Mouse (Mus musculus) liver, embryonic 12.5 days (tissue): Measurements from ENCODE around the gene Tmem150a. TPM values are rescaled to one million over a fixed set of nuclear protein-coding genes. Genes with fewer than 3 reads are reported as not detected.

Experiments used
- ATAC-seq: fragments of 200-750 bp; cut with Nextera tagmentation; 2 replicates; pipeline ENCODE4 v1.8.0; 2017; ENCODE audit warnings: moderate number of reproducible peaks, mild to moderate bottlenecking, moderate library complexity
- H3K27ac ChIP-seq: fragments of 300-500 bp; sonication (generic); 2 replicates; pipeline ENCODE4 v1.5.1; 2016; ENCODE audit warnings: mild to moderate bottlenecking
- H3K27me3 ChIP-seq: fragments of 300-500 bp; sonication (generic); replicated peaks from 2 replicates; pipeline ENCODE4 v1.6.1; 2016; ENCODE audit warnings: mild to moderate bottlenecking, moderate library complexity
- H3K36me3 ChIP-seq: fragments of 300-500 bp; sonication (generic); 2 replicates; pipeline ENCODE4 v1.6.1; 2016; ENCODE audit warnings: mild to moderate bottlenecking, moderate library complexity
- H3K4me1 ChIP-seq: fragments of 300-500 bp; sonication (generic); 2 replicates; pipeline ENCODE4 v1.6.1; 2016
- H3K4me2 ChIP-seq: fragments of 300-500 bp; sonication (generic); 2 replicates; pipeline ENCODE4 v1.6.1; 2016; ENCODE audit warnings: mild to moderate bottlenecking, moderate library complexity
- H3K4me3 ChIP-seq: fragments of 300-500 bp; sonication (generic); 2 replicates; pipeline ENCODE4 v1.5.1; 2016; ENCODE audit warnings: mild to moderate bottlenecking, moderate library complexity
- H3K9ac ChIP-seq: fragments of 300-500 bp; sonication (generic); 2 replicates; pipeline ENCODE4 v1.6.1; 2016; ENCODE audit warnings: mild to moderate bottlenecking, moderate library complexity
- H3K9me3 ChIP-seq: fragments of 300-500 bp; sonication (generic); replicated peaks from 2 replicates; pipeline ENCODE4 v1.6.1; 2016; ENCODE audit warnings: mild to moderate bottlenecking, moderate library complexity
- WGBS: fragments of 180-500 bp; shearing (Covaris S2); methylation state at CpG from one replicate; pipeline ENCODE4 v1.1.7; 2016; ENCODE audit not compliant: insufficient replicate concordance; 5-methylcytosine and 5-hydroxymethylcytosine counted together
- polyA plus RNA-seq: library from polyadenylated mRNA; unstranded; fragments of >200 nt; fragmentation: Nextera tagmentation; extraction: Ambion mirVana; gene quantifications from 2 replicates; pipeline ENCODE4 v1.2.1, GENCODE M21; 2016

Gene Tmem150a
- polyA plus RNA-seq, 1 experiment from 2014 or later, result 33.1 TPM

GRCm38 (mm10) chr6:72364985-72365384 lies 9.7 kb downstream of the Tmem150a start:
- no peak overlapping the region for H3K27ac ChIP-seq
- no peak overlapping the region for H3K9ac ChIP-seq
- 60% methylated on average over 6 of the region's 6 CpGs for WGBS
- H3K4me3 ChIP-seq, result no peak overlapping the region
- no peak overlapping the region for H3K4me2 ChIP-seq
- no peak for ATAC-seq
- H3K9me3 ChIP-seq, result no peaks in the 10 kb centered on the region
- H3K36me3 ChIP-seq, result peaks cover 30% of the 10 kb centered on the region
- H3K27me3 ChIP-seq, result no peaks in the 10 kb centered on the region
- H3K4me1 ChIP-seq, result peaks cover 41% of the 10 kb centered on the region

DNA sequence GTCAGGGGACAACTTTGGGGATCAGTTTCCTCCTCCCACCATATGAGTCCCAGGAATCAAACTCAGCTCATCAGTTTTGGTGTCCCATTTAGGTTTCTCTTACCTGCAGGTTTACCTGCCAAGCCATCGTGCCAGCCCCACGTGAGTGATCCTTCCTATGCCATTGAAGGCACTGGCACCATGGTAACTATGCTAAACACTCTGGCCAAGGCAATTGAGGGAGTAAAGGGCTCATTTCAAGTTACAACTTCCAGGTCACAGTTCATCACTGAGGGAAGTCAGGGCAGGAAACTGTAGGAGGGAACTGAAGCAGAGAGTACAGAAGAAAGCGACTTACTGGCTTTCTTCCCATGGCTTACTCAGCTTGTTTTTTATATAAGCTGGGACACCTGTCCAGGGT lies 11.1 kb downstream of the Tmem150a start:
- Histone ChIP-seq H3K4me2 (no peak overlapping the region), H3K4me3 (no peak overlapping the region), H3K4me1 (peaks cover 41% of the 10 kb centered on the region), H3K9me3 (no peaks in the 10 kb centered on the region), H3K9ac (no peak overlapping the region), H3K36me3 (peaks cover 20% of the 10 kb centered on the region), H3K27ac (no peak overlapping the region), H3K27me3 (no peaks in the 10 kb centered on the region)
- no peak for ATAC-seq
- 56% methylated on average over 3 of the region's 3 CpGs for WGBS

- no peak within 1 kb of the TSS for H3K4me2 ChIP-seq
- H3K4me1 ChIP-seq, result peaks cover 41% of the 10 kb centered on the region
- H3K9ac ChIP-seq, result no peak within 1 kb of the TSS
- H3K4me3 ChIP-seq, result no peak within 1 kb of the TSS
- ATAC-seq, result no peak
- WGBS, result 66% methylated on average over 4 of the region's 4 CpGs
- no peak within 1 kb of the TSS for H3K27ac ChIP-seq
- H3K9me3 ChIP-seq, result no peaks in the 10 kb centered on the region
- H3K36me3 ChIP-seq, result peaks cover 20% of the 10 kb centered on the region
- no peaks in the 10 kb centered on the region for H3K27me3 ChIP-seq
Measured at GRCm38 (mm10) chr6:72366844-72367443, 11.7 kb downstream of the Tmem150a start, which contains the start of gene Rnf181. Gene Rnf181, minus strand, starts transcription at chr6:72366956.

DNA sequence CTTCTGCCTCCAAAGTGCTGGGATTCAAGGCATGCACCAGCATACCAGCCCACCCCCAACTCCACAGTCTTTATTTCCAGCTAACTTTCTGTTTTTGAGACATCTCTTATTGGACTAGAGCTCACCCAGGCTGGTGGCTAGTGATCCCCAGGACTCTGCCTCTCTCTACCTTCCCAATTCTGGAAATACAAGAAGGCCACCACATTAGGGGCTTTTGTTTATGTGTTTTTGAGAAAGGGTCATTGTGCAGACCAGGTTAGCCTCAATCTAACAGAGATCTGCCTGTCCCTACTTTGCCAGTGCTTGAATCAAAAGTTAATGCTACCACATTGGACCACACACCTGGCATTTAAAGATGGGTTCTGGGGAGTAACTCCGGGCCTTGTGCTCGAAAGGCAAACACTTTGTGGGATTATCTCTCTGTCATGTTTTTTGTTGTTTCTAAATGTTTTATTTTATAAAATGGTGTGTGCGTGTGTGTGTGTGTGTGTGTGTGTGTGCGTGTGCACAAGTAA lies 12.3 kb downstream of the Tmem150a start:
- Histone ChIP-seq H3K9me3 (no peaks in the 10 kb centered on the region), H3K36me3 (peaks cover 24% of the 10 kb centered on the region), H3K27me3 (no peaks in the 10 kb centered on the region), H3K4me2 (no peak overlapping the region), H3K9ac (no peak overlapping the region), H3K27ac (no peak overlapping the region), H3K4me1 (peaks cover 46% of the 10 kb centered on the region), H3K4me3 (no peak overlapping the region)
- no peak for ATAC-seq
- 72% methylated on average over 4 of the region's 4 CpGs for WGBS

DNA sequence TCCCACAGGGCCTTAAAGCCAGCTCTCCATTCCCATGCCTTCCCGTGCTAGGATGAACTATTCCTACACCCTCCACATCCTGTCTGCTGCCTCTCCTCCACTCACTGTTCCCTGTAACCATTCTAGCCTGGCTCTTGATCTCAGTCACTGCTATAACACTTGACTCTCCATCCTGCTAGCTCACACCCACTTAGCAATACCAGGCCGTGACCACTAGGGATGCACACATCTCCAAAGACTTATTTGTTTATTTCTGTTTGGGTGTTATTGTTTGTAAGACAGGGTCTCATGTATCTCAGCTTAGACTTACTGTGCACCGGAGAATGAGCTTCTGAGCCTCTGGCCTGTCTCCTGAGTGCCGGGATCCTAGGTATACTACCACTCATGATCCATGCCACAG lies 14.3 kb downstream of the Tmem150a start:
- Histone ChIP-seq H3K9me3 (no peaks in the 10 kb centered on the region), H3K36me3 (peaks cover 24% of the 10 kb centered on the region), H3K27ac (no peak overlapping the region), H3K4me1 (peaks cover 53% of the 10 kb centered on the region), H3K4me3 (no peak overlapping the region), H3K4me2 (no peak overlapping the region), H3K27me3 (no peaks in the 10 kb centered on the region), H3K9ac (no peak overlapping the region)
- 76% methylated on average over 4 of the region's 4 CpGs for WGBS
- ATAC-seq, result no peak

DNA sequence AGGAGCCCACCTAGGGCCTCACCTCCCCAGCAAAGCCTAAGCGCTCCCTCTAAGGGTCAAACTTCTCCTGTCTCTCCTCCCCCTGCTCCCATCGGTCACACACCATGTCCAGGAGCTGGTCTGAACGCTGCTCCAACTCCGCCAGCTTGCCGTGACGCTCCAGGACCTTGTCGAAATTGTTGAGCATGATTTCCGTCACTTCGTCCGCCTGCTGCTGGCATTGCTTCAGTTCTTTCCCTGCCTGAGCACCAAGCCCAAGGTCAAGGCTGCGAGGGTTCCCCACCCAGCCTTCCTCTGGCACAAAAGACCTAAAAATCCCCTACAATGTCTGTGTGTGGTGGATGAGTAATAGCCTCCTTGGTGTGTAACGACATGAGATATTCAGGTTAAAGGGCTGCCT lies 14.8 kb downstream of the Tmem150a start:
- Histone ChIP-seq H3K36me3 (peaks cover 24% of the 10 kb centered on the region), H3K27me3 (no peaks in the 10 kb centered on the region), H3K9me3 (no peaks in the 10 kb centered on the region), H3K4me1 (peaks cover 58% of the 10 kb centered on the region), H3K9ac (no peak overlapping the region), H3K4me2 (no peak overlapping the region), H3K27ac (no peak overlapping the region), H3K4me3 (no peak overlapping the region)
- ATAC-seq, result no peak
- 78% methylated on average over 12 of the region's 12 CpGs for WGBS

- Histone ChIP-seq H3K4me3 (no peak overlapping the region), H3K9me3 (no peaks in the 10 kb centered on the region), H3K36me3 (peaks cover 32% of the 10 kb centered on the region), H3K9ac (no peak overlapping the region), H3K27me3 (no peaks in the 10 kb centered on the region), H3K4me2 (no peak overlapping the region), H3K4me1 (peaks cover 69% of the 10 kb centered on the region), H3K27ac (peak overlapping the region; percentile 53)
- 67% methylated on average over 5 of the region's 5 CpGs for WGBS
- no peak for ATAC-seq
Measured at GRCm38 (mm10) chr6:72371147-72371546, 15.9 kb downstream of the Tmem150a start.

- ATAC-seq, result no peak
- H3K4me2 ChIP-seq, result no peak overlapping the region
Measured at GRCm38 (mm10) chr6:72371571-72371970, 16.3 kb downstream of the Tmem150a start.

DNA sequence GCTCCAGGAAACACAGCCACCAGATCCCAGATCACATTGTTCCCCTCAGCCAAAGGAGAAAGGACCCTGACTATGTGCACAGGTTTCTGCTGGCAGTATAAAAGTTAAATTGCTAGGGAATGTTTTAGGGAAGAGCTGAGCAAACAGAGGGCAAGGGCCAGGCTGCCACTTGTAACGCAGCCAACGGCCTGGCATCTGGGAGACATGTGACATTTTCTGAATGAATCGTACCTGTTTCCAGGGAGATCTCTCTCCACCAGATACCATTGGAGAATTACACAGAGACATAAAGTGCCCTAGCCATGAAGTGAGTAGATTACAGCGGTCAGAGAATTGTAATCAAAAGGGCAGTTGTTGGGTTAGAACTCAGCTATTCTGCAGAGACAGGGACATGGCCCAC lies 17.9 kb downstream of the Tmem150a start:
- no peak overlapping the region for H3K4me3 ChIP-seq
- no peak overlapping the region for H3K4me2 ChIP-seq
- H3K27ac ChIP-seq, result no peak overlapping the region
- H3K9me3 ChIP-seq, result no peaks in the 10 kb centered on the region
- H3K27me3 ChIP-seq, result no peaks in the 10 kb centered on the region
- WGBS, result 89% methylated on average over 4 of the region's 4 CpGs
- ATAC-seq, result no peak
- H3K4me1 ChIP-seq, result peaks cover 86% of the 10 kb centered on the region
- peaks cover 39% of the 10 kb centered on the region for H3K36me3 ChIP-seq
- H3K9ac ChIP-seq, result no peak overlapping the region

More at GRCm38 (mm10) chr6:72371571-72371970, 16.3 kb downstream of the Tmem150a start:
- H3K4me1 ChIP-seq, result peaks cover 73% of the 10 kb centered on the region
- peak overlapping the region; percentile 53 for H3K27ac ChIP-seq
- H3K9me3 ChIP-seq, result no peaks in the 10 kb centered on the region
- no peaks in the 10 kb centered on the region for H3K27me3 ChIP-seq
- WGBS, result 52% methylated on average over 1 of the region's 1 CpGs
- H3K9ac ChIP-seq, result no peak overlapping the region
- H3K36me3 ChIP-seq, result peaks cover 34% of the 10 kb centered on the region
- no peak overlapping the region for H3K4me3 ChIP-seq

DNA sequence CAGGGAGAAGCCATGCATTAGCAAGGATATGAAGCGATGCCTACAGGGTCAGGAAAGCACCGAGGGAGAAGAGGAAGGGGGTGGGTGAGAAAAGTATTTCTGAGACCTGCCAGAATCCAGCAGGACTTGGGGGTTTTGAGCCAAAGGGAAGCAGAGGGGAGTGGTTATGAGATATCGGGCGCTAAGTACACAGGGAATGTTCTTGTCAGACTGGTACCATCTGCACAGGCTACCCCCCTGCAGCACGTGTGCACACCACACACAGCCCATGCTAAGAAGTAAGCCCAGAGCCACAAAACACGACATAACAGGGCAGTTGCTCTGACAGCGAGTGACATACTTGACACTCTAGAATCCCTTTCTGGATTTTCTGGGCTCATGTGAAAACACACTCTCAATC lies 19.0 kb downstream of the Tmem150a start:
- H3K9ac ChIP-seq, result no peak overlapping the region
- H3K4me1 ChIP-seq, result peaks cover 95% of the 10 kb centered on the region
- WGBS, result 52% methylated on average over 7 of the region's 7 CpGs

GRCm38 (mm10) chr6:72374820-72375563 lies 19.7 kb downstream of the Tmem150a start:
- ATAC-seq, result peak; percentile 77
- Histone ChIP-seq H3K27ac (peak overlapping the region; percentile 18; the same call in 1 of the 2 replicates), H3K4me2 (peak overlapping the region; percentile 60), H3K27me3 (no peaks in the 10 kb centered on the region), H3K4me1 (peaks cover 95% of the 10 kb centered on the region), H3K9me3 (no peaks in the 10 kb centered on the region), H3K4me3 (peak overlapping the region; percentile 24), H3K36me3 (peaks cover 21% of the 10 kb centered on the region; the same call in 1 of the 2 replicates), H3K9ac (0 out of 2 replicates have a peak overlapping the region, but pooled peaks have one; percentile 29)
- 29% methylated on average over 15 of the region's 15 CpGs for WGBS

More for the DNA sequence above, 19.0 kb downstream of the Tmem150a start:
- Histone ChIP-seq H3K36me3 (peaks cover 29% of the 10 kb centered on the region), H3K9me3 (no peaks in the 10 kb centered on the region), H3K27me3 (no peaks in the 10 kb centered on the region), H3K4me2 (peak overlapping the region; percentile 60), H3K27ac (peak overlapping the region; percentile 12), H3K4me3 (no peak overlapping the region)
- no peak for ATAC-seq
